Mouse (Mus musculus) midbrain, embryonic 16.5 days (tissue): ENCODE data around the gene Elovl1. TPM values are rescaled to one million over a fixed set of nuclear protein-coding genes. Genes with fewer than 3 reads are reported as not detected.

Experiments
- ATAC-seq: fragments of 200-750 bp; cut with Nextera tagmentation; 2 replicates; pipeline ENCODE4 v1.8.0; 2017; ENCODE audit warnings: moderate TSS enrichment
- H3K27ac ChIP-seq: fragments of 300-500 bp; sonication (generic); 2 replicates; pipeline ENCODE4 v1.5.1; 2014; ENCODE audit warnings: mild to moderate bottlenecking, low read length, mixed read lengths
- H3K27me3 ChIP-seq: fragments of 300-500 bp; sonication (generic); 2 replicates; pipeline ENCODE4 v1.6.1; 2014; ENCODE audit warnings: low read depth, low read length, mixed read lengths; ENCODE audit not compliant: control insufficient read depth, insufficient read depth
- H3K36me3 ChIP-seq: fragments of 300-500 bp; sonication (generic); 2 replicates; pipeline ENCODE4 v1.6.1; 2014; ENCODE audit warnings: mild to moderate bottlenecking, low read length, moderate library complexity, mixed read lengths; ENCODE audit not compliant: control insufficient read depth, insufficient read depth
- H3K4me1 ChIP-seq: fragments of 300-500 bp; sonication (generic); 2 replicates; pipeline ENCODE4 v1.6.1; 2014; ENCODE audit warnings: mild to moderate bottlenecking, low read length, mixed read lengths; ENCODE audit not compliant: control insufficient read depth, insufficient read depth
- H3K4me2 ChIP-seq: fragments of 300-500 bp; sonication (generic); 2 replicates; pipeline ENCODE4 v1.6.1; 2014; ENCODE audit warnings: mild to moderate bottlenecking, low read length, mixed read lengths
- H3K4me3 ChIP-seq: fragments of 300-500 bp; sonication (generic); 2 replicates; pipeline ENCODE4 v1.5.1; 2014; ENCODE audit warnings: low read depth, mild to moderate bottlenecking, low read length, moderate library complexity, mixed read lengths
- H3K9ac ChIP-seq: fragments of 300-500 bp; sonication (generic); 2 replicates; pipeline ENCODE4 v1.6.1; 2014; ENCODE audit warnings: low read depth, low read length, mixed read lengths
- H3K9me3 ChIP-seq: fragments of 300-500 bp; sonication (generic); replicated peaks from 2 replicates; pipeline ENCODE4 v1.6.1; 2014; ENCODE audit warnings: mild to moderate bottlenecking, low read length, mixed read lengths; ENCODE audit not compliant: control insufficient read depth, poor library complexity, severe bottlenecking
- WGBS: fragments of 180-500 bp; shearing (Covaris S2); extraction: QIAGEN DNeasy Blood & Tissue Kit; methylation state at CpG from one replicate; pipeline ENCODE4 v1.1.7; 2014; 5-methylcytosine and 5-hydroxymethylcytosine counted together
- polyA plus RNA-seq: library from polyadenylated mRNA; unstranded; fragments of >200 nt; fragmentation: Nextera tagmentation; extraction: Ambion mirVana; gene quantifications from 2 replicates; pipeline ENCODE4 v1.2.1, GENCODE M21; 2015

The Elovl1 gene
- 25.1 and 26.1 TPM in 2 replicates for polyA plus RNA-seq

- H3K4me1 ChIP-seq, result peaks cover 10% of the 10 kb centered on the region
- WGBS, result 2% methylated on average over 25 of the region's 31 CpGs
Observed at GRCm38 (mm10) chr4:118427768-118428451, at the start of gene Elovl1. TSS of gene Elovl1 (plus strand) at chr4:118428093.

DNA sequence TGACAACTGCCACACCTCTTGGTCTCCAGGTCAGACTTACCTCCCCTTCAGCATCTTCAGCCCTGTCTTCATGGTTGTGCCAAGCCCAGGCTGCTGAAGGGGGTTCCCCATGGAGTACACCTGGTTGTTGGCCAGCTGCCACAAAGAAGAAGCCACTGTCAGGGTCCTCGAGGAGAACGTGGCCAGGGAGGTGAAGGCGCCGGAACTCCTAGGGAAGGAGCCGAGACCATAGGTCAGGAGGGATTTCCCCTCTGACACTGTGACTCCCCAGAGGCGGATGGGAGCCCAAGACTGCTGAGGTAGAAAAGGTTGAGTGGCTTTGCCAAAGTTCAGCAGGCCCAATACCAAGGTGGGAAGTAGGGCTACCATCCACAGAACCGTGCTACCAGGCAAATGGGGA is 44.6 kb upstream of the Elovl1 start:
- 97% methylated on average over 7 of the region's 7 CpGs for WGBS
- no peaks in the 10 kb centered on the region for H3K9me3 ChIP-seq
- peaks cover 70% of the 10 kb centered on the region for H3K36me3 ChIP-seq
- no peak for ATAC-seq
- H3K4me3 ChIP-seq, result no peak overlapping the region
- H3K27me3 ChIP-seq, result no peaks in the 10 kb centered on the region
- H3K4me1 ChIP-seq, result no peaks in the 10 kb centered on the region
- no peak overlapping the region for H3K27ac ChIP-seq
- H3K9ac ChIP-seq, result no peak overlapping the region
- H3K4me2 ChIP-seq, result no peak overlapping the region

More at GRCm38 (mm10) chr4:118427768-118428451, at the start of gene Elovl1:
- Histone ChIP-seq H3K4me3 (peak within 1 kb of the TSS; percentile 45), H3K36me3 (peaks cover 8% of the 10 kb centered on the region; the same call in 1 of the 2 replicates), H3K27me3 (no peaks in the 10 kb centered on the region), H3K9ac (peak within 1 kb of the TSS; percentile 73), H3K9me3 (no peaks in the 10 kb centered on the region), H3K4me2 (peak within 1 kb of the TSS; percentile 72), H3K27ac (peak within 1 kb of the TSS; percentile 65)
- peak; percentile 90 for ATAC-seq

DNA sequence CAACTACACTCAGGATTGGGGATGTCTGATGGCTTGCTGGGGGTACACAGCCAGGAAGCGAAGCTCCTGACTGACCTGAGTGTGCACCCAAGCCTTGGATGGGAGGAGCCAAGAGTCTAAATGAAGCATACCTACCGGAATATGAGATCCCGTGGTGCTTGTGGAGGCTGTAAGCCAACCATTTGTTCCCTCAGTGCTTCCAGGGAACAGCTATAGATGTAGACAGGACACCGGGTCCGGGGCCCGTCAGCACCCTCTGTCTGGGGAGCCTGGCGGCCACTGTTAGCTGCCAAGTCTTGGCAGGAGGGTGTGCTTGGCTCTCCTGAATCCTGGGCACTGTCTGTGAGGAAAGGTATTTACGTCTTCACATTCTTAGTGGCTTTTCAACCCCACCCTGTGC is 40.6 kb upstream of the Elovl1 start:
- Histone ChIP-seq H3K27me3 (no peaks in the 10 kb centered on the region), H3K36me3 (peaks cover 70% of the 10 kb centered on the region), H3K9ac (no peak overlapping the region), H3K27ac (no peak overlapping the region), H3K4me3 (no peak overlapping the region), H3K9me3 (no peaks in the 10 kb centered on the region), H3K4me2 (no peak overlapping the region), H3K4me1 (no peaks in the 10 kb centered on the region)
- no peak for ATAC-seq
- 96% methylated on average over 8 of the region's 8 CpGs for WGBS

- Histone ChIP-seq H3K9ac (no peak overlapping the region), H3K4me3 (no peak overlapping the region), H3K4me1 (no peaks in the 10 kb centered on the region), H3K27me3 (no peaks in the 10 kb centered on the region), H3K27ac (no peak overlapping the region), H3K9me3 (no peaks in the 10 kb centered on the region), H3K36me3 (peaks cover 67% of the 10 kb centered on the region), H3K4me2 (no peak overlapping the region)
- WGBS, result 91% methylated on average over 11 of the region's 11 CpGs
- no peak for ATAC-seq
Observed at GRCm38 (mm10) chr4:118390146-118390545, 37.7 kb upstream of the Elovl1 start.

- Histone ChIP-seq H3K4me3 (no peak overlapping the region), H3K36me3 (peaks cover 59% of the 10 kb centered on the region), H3K9ac (no peak overlapping the region), H3K27ac (no peak overlapping the region), H3K4me1 (no peaks in the 10 kb centered on the region), H3K27me3 (no peaks in the 10 kb centered on the region), H3K4me2 (no peak overlapping the region), H3K9me3 (no peaks in the 10 kb centered on the region)
- no peak for ATAC-seq
- 92% methylated on average over 6 of the region's 6 CpGs for WGBS
Observed at GRCm38 (mm10) chr4:118394505-118394904, 33.4 kb upstream of the Elovl1 start.

- no peak for ATAC-seq
- no peak overlapping the region for H3K9ac ChIP-seq
- H3K4me1 ChIP-seq, result no peaks in the 10 kb centered on the region
- H3K9me3 ChIP-seq, result no peaks in the 10 kb centered on the region
- H3K4me3 ChIP-seq, result no peak overlapping the region
- H3K27ac ChIP-seq, result no peak overlapping the region
- WGBS, result 94% methylated on average over 4 of the region's 4 CpGs
- no peak overlapping the region for H3K4me2 ChIP-seq
- H3K27me3 ChIP-seq, result no peaks in the 10 kb centered on the region
- H3K36me3 ChIP-seq, result peaks cover 57% of the 10 kb centered on the region
Observed at GRCm38 (mm10) chr4:118395289-118395688, 32.6 kb upstream of the Elovl1 start.

DNA sequence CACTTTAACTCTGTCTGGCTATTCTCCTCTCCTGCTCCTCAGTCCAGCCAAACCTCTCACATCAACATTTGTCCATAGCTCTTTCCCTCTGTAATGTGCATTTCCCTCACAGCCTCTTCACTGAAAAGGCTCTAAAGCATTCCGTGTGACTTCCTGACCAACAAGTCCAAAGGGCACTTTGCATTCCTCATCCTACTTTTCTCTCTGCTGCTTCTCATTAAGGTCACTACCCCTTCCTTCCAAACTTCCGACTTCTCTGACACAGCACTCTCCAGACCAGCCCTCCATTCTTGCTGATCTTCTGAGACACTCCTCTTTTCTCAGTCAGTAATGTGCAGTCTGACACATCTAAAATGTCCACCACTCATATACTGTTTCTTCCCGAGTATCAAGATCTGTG is 31.5 kb upstream of the Elovl1 start:
- Histone ChIP-seq H3K4me2 (no peak overlapping the region), H3K4me1 (no peaks in the 10 kb centered on the region), H3K9ac (no peak overlapping the region), H3K9me3 (no peaks in the 10 kb centered on the region), H3K27me3 (no peaks in the 10 kb centered on the region), H3K36me3 (peaks cover 61% of the 10 kb centered on the region), H3K4me3 (no peak overlapping the region), H3K27ac (no peak overlapping the region)
- ATAC-seq, result no peak
- 79% methylated on average over 3 of the region's 3 CpGs for WGBS

- H3K27ac ChIP-seq, result no peak overlapping the region
- no peaks in the 10 kb centered on the region for H3K9me3 ChIP-seq
- WGBS, result 95% methylated on average over 6 of the region's 6 CpGs
- H3K4me2 ChIP-seq, result no peak overlapping the region
- ATAC-seq, result no peak
- no peak overlapping the region for H3K4me3 ChIP-seq
- H3K36me3 ChIP-seq, result peaks cover 65% of the 10 kb centered on the region
- H3K27me3 ChIP-seq, result no peaks in the 10 kb centered on the region
- H3K4me1 ChIP-seq, result no peaks in the 10 kb centered on the region
- no peak overlapping the region for H3K9ac ChIP-seq
Observed at GRCm38 (mm10) chr4:118398400-118398799, 29.5 kb upstream of the Elovl1 start.

GRCm38 (mm10) chr4:118401421-118401820 is 26.5 kb upstream of the Elovl1 start:
- WGBS, result 99% methylated on average over 3 of the region's 3 CpGs
- H3K4me1 ChIP-seq, result no peaks in the 10 kb centered on the region
- no peaks in the 10 kb centered on the region for H3K9me3 ChIP-seq
- no peak overlapping the region for H3K4me2 ChIP-seq
- no peak overlapping the region for H3K4me3 ChIP-seq
- H3K27ac ChIP-seq, result no peak overlapping the region
- H3K36me3 ChIP-seq, result peaks cover 52% of the 10 kb centered on the region
- ATAC-seq, result no peak
- H3K27me3 ChIP-seq, result no peaks in the 10 kb centered on the region
- no peak overlapping the region for H3K9ac ChIP-seq
